ENCODE assay signal across 22 mouse cellular contexts in the genomic region with DNA sequence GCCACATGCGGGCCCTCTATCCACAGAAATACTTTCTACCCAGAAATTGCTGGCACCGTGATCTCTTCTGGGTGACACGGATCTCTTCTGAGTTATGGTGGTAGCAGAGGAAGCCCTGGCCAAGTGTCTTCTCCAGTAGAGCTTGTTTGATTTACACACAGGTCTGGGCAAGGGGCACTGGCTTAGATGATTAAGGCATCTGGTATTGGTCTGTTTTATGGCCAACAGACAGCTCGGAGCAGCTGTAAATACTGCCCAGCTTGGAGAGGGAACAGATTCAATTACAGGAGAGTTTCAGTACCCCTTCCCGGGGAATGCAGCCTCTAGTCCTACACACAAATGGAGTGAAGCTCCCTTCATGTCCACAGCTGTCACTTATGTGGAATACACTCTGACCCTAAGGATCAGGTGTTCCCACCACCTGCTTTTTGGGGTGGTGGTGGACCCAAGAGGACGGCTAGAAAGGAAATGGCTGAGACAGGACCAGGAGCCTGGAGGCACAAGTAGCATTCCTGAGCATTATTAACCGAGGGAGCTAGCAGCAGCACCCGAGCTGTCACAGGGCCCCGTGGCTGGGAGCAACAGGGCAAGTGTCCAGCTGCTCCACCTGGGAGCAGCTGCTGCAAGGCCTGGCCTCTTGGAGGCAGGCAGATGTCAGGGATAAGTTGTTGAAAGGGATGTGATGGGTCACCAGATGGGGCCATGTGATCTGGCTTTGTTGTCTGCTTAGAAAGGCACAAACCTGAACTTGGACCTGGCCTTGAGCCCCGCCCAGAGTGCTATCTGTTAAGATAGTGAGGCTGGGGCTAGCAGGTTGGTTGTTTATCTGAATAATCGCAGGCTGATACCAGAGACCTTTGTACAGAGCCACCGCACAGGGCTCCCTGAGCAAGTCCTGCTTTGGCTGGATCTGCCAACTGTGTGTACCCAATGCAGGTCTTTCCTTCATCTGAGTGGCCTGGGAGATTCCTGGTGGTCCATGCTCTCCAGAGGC. TPM values are rescaled to one million over a fixed set of nuclear protein-coding genes. Genes with fewer than 3 reads are reported as not detected.
DNase-seq lines count a peak whose midpoint lies in the region; ATAC-seq lines count a peak whose summit lies in the region.
"Had no signal": no experiment of that assay in that cellular context is flagged by ENCODE, and none has a peak within 500 bp of the region (broad histone marks: within the 10 kb centered on the region; RNA-seq: fewer than 3 reads in every experiment).

No protein-coding gene starts in this region.

- H3K9ac ChIP-seq in neural tube, embryonic 13.5 days: 0 out of 2 replicates have a peak overlapping the region, but pooled peaks have one; percentile 19
- no peak overlapping the region for H3K9ac ChIP-seq in liver, embryonic 16.5 days (ENCODE audit: low read depth, low read length)
- no peak overlapping the region for H3K9ac ChIP-seq in hindbrain, embryonic 11.5 days (ENCODE audit: low read depth, low read length)
- H3K9ac ChIP-seq: forebrain, embryonic 15.5 days; heart, embryonic 12.5 days had no signal

- no peak overlapping the region for H3K4me2 ChIP-seq in neural tube, embryonic 13.5 days
- H3K4me2 ChIP-seq in liver, embryonic 16.5 days (ENCODE audit: low read depth, low read length): no peak overlapping the region
- H3K4me2 ChIP-seq in hindbrain, embryonic 11.5 days (replicated peaks; ENCODE audit: low read depth, low read length): no peak overlapping the region
- H3K4me2 ChIP-seq: forebrain, embryonic 15.5 days; heart, embryonic 12.5 days; midbrain, embryonic 11.5 days had no signal

- WGBS in neural tube, embryonic 13.5 days: 77% methylated on average over 12 of the region's 12 CpGs
- 53% methylated on average over 12 of the region's 12 CpGs for WGBS in limb, embryonic 10.5 days
- 58% methylated on average over 12 of the region's 12 CpGs for WGBS in liver, embryonic 16.5 days (ENCODE audit: insufficient replicate concordance)
- WGBS in hindbrain, embryonic 11.5 days: 79% methylated on average over 12 of the region's 12 CpGs

- ATAC-seq in neural tube, embryonic 13.5 days (ENCODE audit: low read depth): no peak
- no peak for ATAC-seq in liver, embryonic 16.5 days (ENCODE audit: low read depth)
- ATAC-seq in hindbrain, embryonic 11.5 days (ENCODE audit: low FRiP score): no peak
- ATAC-seq: forebrain, embryonic 15.5 days had no signal

- intact Hi-C loops in heart, postnatal 10 days (cut with DNase I): no loop called here

- DNase-seq in neural tube, embryonic 10.5 days (ENCODE audit: extremely low spot score, low spot score): no peak
- DNase-seq in limb, embryonic 10.5 days (ENCODE audit: low spot score): no peak
- DNase-seq in layer of hippocampus, adult 8-10 months (ENCODE audit: low spot score in 2 of 2): no peak
- no peak for DNase-seq in hindbrain, embryonic 11.5 days (ENCODE audit: low spot score)
- no peak for DNase-seq in heart, postnatal 10 days
- DNase-seq: cerebellum, adult 18-20 months; gastrocnemius, postnatal 25 days; kidney, adult 8-10 months; layer of hippocampus, adult 9-11 months; lung, postnatal 10 days; thymus, adult 2 months had no signal

- H3K4me3 ChIP-seq in neural tube, embryonic 13.5 days: no peak overlapping the region
- H3K4me3 ChIP-seq in limb, embryonic 10.5 days: no peak overlapping the region
- no peak overlapping the region for H3K4me3 ChIP-seq in liver, embryonic 16.5 days (ENCODE audit: low read depth, low read length)
- H3K4me3 ChIP-seq in hindbrain, embryonic 11.5 days (ENCODE audit: low read depth, low read length): no peak overlapping the region
- H3K4me3 ChIP-seq: forebrain, embryonic 15.5 days; heart, embryonic 12.5 days had no signal

- H3K27ac ChIP-seq in neural tube, embryonic 13.5 days (replicated peaks): no peak overlapping the region; the same call in 1 of the 2 replicates
- H3K27ac ChIP-seq in limb, embryonic 10.5 days: 0 out of 2 replicates have a peak overlapping the region, but pooled peaks have one; percentile 14
- peak overlapping the region; percentile 27; the same call in 1 of the 2 replicates for H3K27ac ChIP-seq in liver, embryonic 16.5 days (ENCODE audit: low read length)
- H3K27ac ChIP-seq in hindbrain, embryonic 11.5 days (ENCODE audit: low read depth, low read length): no peak overlapping the region
- H3K27ac ChIP-seq: forebrain, embryonic 15.5 days had no signal

- no peaks in the 10 kb centered on the region for H3K27me3 ChIP-seq in neural tube, embryonic 13.5 days
- H3K27me3 ChIP-seq in limb, embryonic 10.5 days (ENCODE audit: low read depth, poor library complexity, severe bottlenecking): no peaks in the 10 kb centered on the region
- H3K27me3 ChIP-seq in liver, embryonic 16.5 days (ENCODE audit: control insufficient read depth, insufficient read depth, low read depth, low read length): no peaks in the 10 kb centered on the region
- H3K27me3 ChIP-seq in hindbrain, embryonic 11.5 days (ENCODE audit: control insufficient read depth, insufficient read depth, low read length): no peaks in the 10 kb centered on the region
- H3K27me3 ChIP-seq: forebrain, embryonic 15.5 days; heart, embryonic 12.5 days had no signal

- H3K9me3 ChIP-seq in neural tube, embryonic 13.5 days: no peaks in the 10 kb centered on the region
- no peaks in the 10 kb centered on the region for H3K9me3 ChIP-seq in limb, embryonic 10.5 days (replicated peaks)
- no peaks in the 10 kb centered on the region for H3K9me3 ChIP-seq in liver, embryonic 16.5 days (replicated peaks; ENCODE audit: control insufficient read depth, low read length)
- no peaks in the 10 kb centered on the region for H3K9me3 ChIP-seq in hindbrain, embryonic 11.5 days (ENCODE audit: control insufficient read depth, low read length)
- H3K9me3 ChIP-seq: forebrain, embryonic 15.5 days; heart, embryonic 12.5 days had no signal

- H3K36me3 ChIP-seq in neural tube, embryonic 13.5 days: peaks cover 32% of the 10 kb centered on the region
- peaks cover 37% of the 10 kb centered on the region for H3K36me3 ChIP-seq in limb, embryonic 10.5 days
- H3K36me3 ChIP-seq in liver, embryonic 16.5 days (ENCODE audit: control insufficient read depth, insufficient read depth): peaks cover 6% of the 10 kb centered on the region; the same call in 1 of the 2 replicates
- H3K36me3 ChIP-seq in hindbrain, embryonic 11.5 days (ENCODE audit: control insufficient read depth, insufficient read depth, low read length): peaks cover 3% of the 10 kb centered on the region; the same call in 1 of the 2 replicates

- H3K4me1 ChIP-seq in neural tube, embryonic 13.5 days (replicated peaks): peaks cover 19% of the 10 kb centered on the region
- peaks cover 37% of the 10 kb centered on the region for H3K4me1 ChIP-seq in limb, embryonic 10.5 days
- peaks cover 43% of the 10 kb centered on the region for H3K4me1 ChIP-seq in liver, embryonic 16.5 days (ENCODE audit: control insufficient read depth, low read depth, low read length)
- peaks cover 8% of the 10 kb centered on the region for H3K4me1 ChIP-seq in hindbrain, embryonic 11.5 days (replicated peaks; ENCODE audit: control insufficient read depth, insufficient read depth, low read length)

RNA-seq across cellular contexts. Expression of a gene that starts 2.0 kb away (rescaled TPM):
- polyA plus RNA-seq in neural tube, embryonic 13.5 days (2015; fragmentation: Nextera tagmentation; extraction: Ambion mirVana): 0.23 and 0.64 TPM in 2 replicates
- polyA plus RNA-seq in limb, embryonic 10.5 days (2016; fragmentation: Nextera tagmentation; extraction: Ambion mirVana): 2.1 and 2.2 TPM in 2 replicates
- polyA plus RNA-seq in liver, embryonic 16.5 days (2015; fragmentation: Nextera tagmentation; extraction: Ambion mirVana): 0.95 and 1.7 TPM in 2 replicates
- 1 to 10 TPM in 1 of 4 experiments, under 1 TPM in 3; 0.37 to 1.1 (median 0.68) TPM for total RNA-seq in layer of hippocampus, adult 8-10 months (2022)
- 1.1 and 1.2 TPM in 2 replicates for polyA plus RNA-seq in hindbrain, embryonic 11.5 days (2014; fragmentation: Nextera tagmentation; extraction: Ambion mirVana)
- under 1 TPM; 0.10 to 0.37 TPM for total RNA-seq in heart, postnatal 10 days (2021)

RNA-seq across cellular contexts. Expression of a gene that starts 4.4 kb away (rescaled TPM):
- not detected in 2 replicates for polyA plus RNA-seq in neural tube, embryonic 13.5 days (2015; fragmentation: Nextera tagmentation; extraction: Ambion mirVana)
- not detected in 2 replicates for polyA plus RNA-seq in limb, embryonic 10.5 days (2016; fragmentation: Nextera tagmentation; extraction: Ambion mirVana)
- 0.14 TPM in 1 of 2 replicates, not detected in the other for polyA plus RNA-seq in liver, embryonic 16.5 days (2015; fragmentation: Nextera tagmentation; extraction: Ambion mirVana)
- not detected for total RNA-seq in layer of hippocampus, adult 8-10 months (2022)
- not detected in 2 replicates for polyA plus RNA-seq in hindbrain, embryonic 11.5 days (2014; fragmentation: Nextera tagmentation; extraction: Ambion mirVana)
- total RNA-seq in heart, postnatal 10 days (2021): not detected
- total RNA-seq: adrenal gland, adult 18-20 months; gastrocnemius, postnatal 25 days; hematopoietic stem cell, adult 5-6 weeks; left cerebral cortex, postnatal 25 days had no signal
- polyA plus RNA-seq: brain, embryonic 14.5 days; cortical plate, adult 2 months; forebrain, embryonic 15.5 days; heart, embryonic 12.5 days; midbrain, embryonic 11.5 days; spleen, adult 2 months; thymus, adult 2 months had no signal

RNA-seq across cellular contexts. Expression of a gene that starts 4.9 kb away (rescaled TPM):
- 66.6 and 70.3 TPM in 2 replicates for polyA plus RNA-seq in neural tube, embryonic 13.5 days (2015; fragmentation: Nextera tagmentation; extraction: Ambion mirVana)
- 89.9 and 116 TPM in 2 replicates for polyA plus RNA-seq in limb, embryonic 10.5 days (2016; fragmentation: Nextera tagmentation; extraction: Ambion mirVana)
- 35.6 and 37.7 TPM in 2 replicates for polyA plus RNA-seq in liver, embryonic 16.5 days (2015; fragmentation: Nextera tagmentation; extraction: Ambion mirVana)
- total RNA-seq in layer of hippocampus, adult 8-10 months (2022): 10 to 100 TPM; 17.6 to 19.2 (median 18.5) TPM
- 74.5 and 77.3 TPM in 2 replicates for polyA plus RNA-seq in hindbrain, embryonic 11.5 days (2014; fragmentation: Nextera tagmentation; extraction: Ambion mirVana)
- total RNA-seq in heart, postnatal 10 days (2021): 10 to 100 TPM; 11.9 to 13.5 TPM

RNA-seq across cellular contexts. Expression of a gene that starts 30.4 kb away (rescaled TPM):
- 11.7 and 12.1 TPM in 2 replicates for polyA plus RNA-seq in neural tube, embryonic 13.5 days (2015; fragmentation: Nextera tagmentation; extraction: Ambion mirVana)
- 7.1 and 8.1 TPM in 2 replicates for polyA plus RNA-seq in limb, embryonic 10.5 days (2016; fragmentation: Nextera tagmentation; extraction: Ambion mirVana)
- 43.3 and 44.6 TPM in 2 replicates for polyA plus RNA-seq in liver, embryonic 16.5 days (2015; fragmentation: Nextera tagmentation; extraction: Ambion mirVana)
- 10 to 100 TPM in 2 of 4 experiments, 1 to 10 TPM in 2; 9.2 to 16.4 (median 10.5) TPM for total RNA-seq in layer of hippocampus, adult 8-10 months (2022)
- 5.2 and 6.3 TPM in 2 replicates for polyA plus RNA-seq in hindbrain, embryonic 11.5 days (2014; fragmentation: Nextera tagmentation; extraction: Ambion mirVana)
- total RNA-seq in heart, postnatal 10 days (2021): 10 to 100 TPM; 20.9 to 25.8 TPM

RNA-seq across cellular contexts. Expression of a gene that starts 46.3 kb away (rescaled TPM):
- 24.3 and 27.1 TPM in 2 replicates for polyA plus RNA-seq in neural tube, embryonic 13.5 days (2015; fragmentation: Nextera tagmentation; extraction: Ambion mirVana)
- 42.5 and 43.7 TPM in 2 replicates for polyA plus RNA-seq in limb, embryonic 10.5 days (2016; fragmentation: Nextera tagmentation; extraction: Ambion mirVana)
- 10.4 and 11.2 TPM in 2 replicates for polyA plus RNA-seq in liver, embryonic 16.5 days (2015; fragmentation: Nextera tagmentation; extraction: Ambion mirVana)
- 100 to 1,000 TPM in 1 of 4 experiments, 10 to 100 TPM in 3; 80.3 to 100 (median 97.2) TPM for total RNA-seq in layer of hippocampus, adult 8-10 months (2022)
- 26.3 and 28.3 TPM in 2 replicates for polyA plus RNA-seq in hindbrain, embryonic 11.5 days (2014; fragmentation: Nextera tagmentation; extraction: Ambion mirVana)
- total RNA-seq in heart, postnatal 10 days (2021): 10 to 100 TPM; 43.5 to 43.6 TPM

Comparison
In these comparisons a context has a peak if more than half of its experiments do, and no peak if none do; other contexts are left out.
1. H3K27ac ChIP-seq: peak in limb, embryonic 10.5 days (single experiment) and liver, embryonic 16.5 days (single experiment); none in neural tube, embryonic 13.5 days (single experiment) and hindbrain, embryonic 11.5 days (single experiment).